Mouse (Mus musculus): ENCODE measurements around the gene Rnase9. TPM values are rescaled to one million over a fixed set of nuclear protein-coding genes. Genes with fewer than 3 reads are reported as not detected.

Rnase9 gene
- polyA plus RNA-seq, 1 experiment from 2014 or later = not detected

GRCm38 (mm10) chr14:51079180-51079579 is 37.5 kb upstream of the Rnase9 start:
- TF ChIP-seq CTCF (IDR thresholded peaks at IDR 0.05; ENCODE audit: low read depth) = no peak
- H3K4me1 ChIP-seq (replicated peaks; ENCODE audit: control insufficient read depth, insufficient read depth, low read length) = peaks cover 2% of the 10 kb centered on the region; the same call in 1 of the 2 replicates
- no peaks in the 10 kb centered on the region for H3K9me3 ChIP-seq (ENCODE audit: control insufficient read depth)
- ATAC-seq = no peak
- H3K27me3 ChIP-seq (replicated peaks; ENCODE audit: control insufficient read depth, insufficient read depth, low read length) = no peaks in the 10 kb centered on the region
- no peaks in the 10 kb centered on the region for H3K36me3 ChIP-seq (ENCODE audit: control insufficient read depth, insufficient read depth)
- H3K27ac ChIP-seq (ENCODE audit: low read depth, low read length) = no peak overlapping the region
- no peak overlapping the region for H3K4me2 ChIP-seq (replicated peaks; ENCODE audit: low read depth)
- WGBS = 88% methylated on average over 1 of the region's 1 CpGs
- H3K4me3 ChIP-seq (ENCODE audit: low read depth, low read length) = no peak overlapping the region
- H3K9ac ChIP-seq (ENCODE audit: low read depth, low read length) = no peak overlapping the region

GRCm38 (mm10) chr14:51074335-51074734 is 32.7 kb upstream of the Rnase9 start, which contains the start of gene Olfr750:
Gene Olfr750 (minus strand): TSS chr14:51074435.
- H3K27me3 ChIP-seq (replicated peaks; ENCODE audit: control insufficient read depth, insufficient read depth, low read length) = no peaks in the 10 kb centered on the region
- H3K4me3 ChIP-seq (ENCODE audit: low read depth, low read length) = no peak within 1 kb of the TSS
- no peaks in the 10 kb centered on the region for H3K36me3 ChIP-seq (ENCODE audit: control insufficient read depth, insufficient read depth)
- no peak within 1 kb of the TSS for H3K27ac ChIP-seq (ENCODE audit: low read depth, low read length)
- H3K9me3 ChIP-seq (ENCODE audit: control insufficient read depth) = no peaks in the 10 kb centered on the region
- WGBS = 90% methylated on average over 3 of the region's 3 CpGs
- H3K4me1 ChIP-seq (replicated peaks; ENCODE audit: control insufficient read depth, insufficient read depth, low read length) = no peaks in the 10 kb centered on the region
- no peak within 1 kb of the TSS for H3K4me2 ChIP-seq (replicated peaks; ENCODE audit: low read depth)
- no peak for ATAC-seq
- no peak for TF ChIP-seq CTCF (IDR thresholded peaks at IDR 0.05; ENCODE audit: low read depth)
- H3K9ac ChIP-seq (ENCODE audit: low read depth, low read length) = no peak within 1 kb of the TSS

GRCm38 (mm10) chr14:51069617-51070016 is 27.9 kb upstream of the Rnase9 start:
- TF ChIP-seq CTCF (IDR thresholded peaks at IDR 0.05; ENCODE audit: low read depth) = peak; percentile 59
- Histone ChIP-seq H3K27me3 (replicated peaks; ENCODE audit: control insufficient read depth, insufficient read depth, low read length) (no peaks in the 10 kb centered on the region), H3K4me3 (ENCODE audit: low read depth, low read length) (no peak overlapping the region), H3K4me2 (replicated peaks; ENCODE audit: low read depth) (no peak overlapping the region), H3K9me3 (ENCODE audit: control insufficient read depth) (no peaks in the 10 kb centered on the region), H3K4me1 (replicated peaks; ENCODE audit: control insufficient read depth, insufficient read depth, low read length) (no peaks in the 10 kb centered on the region), H3K27ac (ENCODE audit: low read depth, low read length) (no peak overlapping the region), H3K9ac (ENCODE audit: low read depth, low read length) (no peak overlapping the region), H3K36me3 (ENCODE audit: control insufficient read depth, insufficient read depth) (no peaks in the 10 kb centered on the region)
- no peak for ATAC-seq
- 96% methylated on average over 2 of the region's 2 CpGs for WGBS

GRCm38 (mm10) chr14:51068956-51069355 is 27.3 kb upstream of the Rnase9 start:
- H3K4me3 ChIP-seq (ENCODE audit: low read depth, low read length) = no peak overlapping the region
- ATAC-seq = no peak
- no peaks in the 10 kb centered on the region for H3K36me3 ChIP-seq (ENCODE audit: control insufficient read depth, insufficient read depth)
- no peak overlapping the region for H3K4me2 ChIP-seq (replicated peaks; ENCODE audit: low read depth)
- WGBS = 43% methylated on average over 5 of the region's 5 CpGs
- H3K4me1 ChIP-seq (replicated peaks; ENCODE audit: control insufficient read depth, insufficient read depth, low read length) = no peaks in the 10 kb centered on the region
- H3K9me3 ChIP-seq (ENCODE audit: control insufficient read depth) = no peaks in the 10 kb centered on the region
- H3K9ac ChIP-seq (ENCODE audit: low read depth, low read length) = no peak overlapping the region
- no peak for TF ChIP-seq CTCF (IDR thresholded peaks at IDR 0.05; ENCODE audit: low read depth)
- no peak overlapping the region for H3K27ac ChIP-seq (ENCODE audit: low read depth, low read length)
- H3K27me3 ChIP-seq (replicated peaks; ENCODE audit: control insufficient read depth, insufficient read depth, low read length) = no peaks in the 10 kb centered on the region

GRCm38 (mm10) chr14:51060761-51061160 is 19.1 kb upstream of the Rnase9 start:
- no peak overlapping the region for H3K27ac ChIP-seq (ENCODE audit: low read depth, low read length)
- TF ChIP-seq CTCF (IDR thresholded peaks at IDR 0.05; ENCODE audit: low read depth) = no peak
- 93% methylated on average over 5 of the region's 5 CpGs for WGBS
- H3K4me2 ChIP-seq (replicated peaks; ENCODE audit: low read depth) = no peak overlapping the region
- H3K27me3 ChIP-seq (replicated peaks; ENCODE audit: control insufficient read depth, insufficient read depth, low read length) = no peaks in the 10 kb centered on the region
- H3K4me3 ChIP-seq (ENCODE audit: low read depth, low read length) = no peak overlapping the region
- H3K9ac ChIP-seq (ENCODE audit: low read depth, low read length) = no peak overlapping the region
- no peak for ATAC-seq
- no peaks in the 10 kb centered on the region for H3K9me3 ChIP-seq (ENCODE audit: control insufficient read depth)
- H3K36me3 ChIP-seq (ENCODE audit: control insufficient read depth, insufficient read depth) = no peaks in the 10 kb centered on the region
- no peaks in the 10 kb centered on the region for H3K4me1 ChIP-seq (replicated peaks; ENCODE audit: control insufficient read depth, insufficient read depth, low read length)

GRCm38 (mm10) chr14:51057401-51057831 is 15.7 kb upstream of the Rnase9 start, which contains the start of gene Rnase12:
Gene Rnase12 (minus strand): TSS chr14:51057661.
- no peak for TF ChIP-seq CTCF (IDR thresholded peaks at IDR 0.05; ENCODE audit: low read depth)
- H3K27me3 ChIP-seq (replicated peaks; ENCODE audit: control insufficient read depth, insufficient read depth, low read length) = no peaks in the 10 kb centered on the region
- no peaks in the 10 kb centered on the region for H3K9me3 ChIP-seq (ENCODE audit: control insufficient read depth)
- H3K36me3 ChIP-seq (ENCODE audit: control insufficient read depth, insufficient read depth) = no peaks in the 10 kb centered on the region
- H3K4me2 ChIP-seq (replicated peaks; ENCODE audit: low read depth) = peak within 1 kb of the TSS; percentile 39
- H3K27ac ChIP-seq (ENCODE audit: low read depth, low read length) = no peak within 1 kb of the TSS
- WGBS = 33% methylated on average over 9 of the region's 9 CpGs
- H3K4me3 ChIP-seq (ENCODE audit: low read depth, low read length) = no peak within 1 kb of the TSS
- peak; percentile 52; the same call in 1 of the 2 replicates for ATAC-seq
- no peaks in the 10 kb centered on the region for H3K4me1 ChIP-seq (replicated peaks; ENCODE audit: control insufficient read depth, insufficient read depth, low read length)
- no peak within 1 kb of the TSS for H3K9ac ChIP-seq (ENCODE audit: low read depth, low read length)

All from intestine, postnatal 0 days (tissue).